Mouse (Mus musculus) central nervous system, embryonic 14 days (tissue): ENCODE results near the gene 4933421I07Rik. TPM values are rescaled to one million over a fixed set of nuclear protein-coding genes. Genes with fewer than 3 reads are reported as not detected.

Source experiments
- polyA plus RNA-seq: library from polyadenylated mRNA; depleted of rRNA; stranded (reverse); fragments of >200 nt; gene quantifications from 2 replicates; pipeline ENCODE4 v1.2.3, GENCODE M21; 2012; rRNA removed

The 4933421I07Rik gene
- polyA plus RNA-seq: not detected in 2 replicates

DNA sequence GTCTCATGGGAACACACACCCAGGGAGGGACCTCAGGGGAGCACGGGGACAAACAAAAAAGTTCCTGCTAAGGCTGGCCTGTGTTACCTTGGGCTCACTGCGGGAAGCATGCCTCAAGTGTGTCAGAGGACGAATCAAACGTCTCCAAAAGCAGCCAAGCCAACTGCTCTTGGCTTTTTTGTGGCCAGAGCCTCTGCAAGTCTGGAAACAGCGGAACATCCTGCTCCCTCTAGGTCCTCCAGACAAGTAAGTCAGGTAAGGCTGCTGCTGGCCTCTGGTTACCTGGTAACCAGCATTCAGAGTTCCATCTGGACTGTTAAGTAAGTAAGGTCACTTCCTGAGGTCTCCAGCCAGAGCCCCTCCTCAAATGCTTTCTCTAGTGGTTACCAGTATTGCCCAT is at the start of gene 4933421I07Rik:
Gene 4933421I07Rik, minus strand, starts transcription at position 271 of the 400 bp plus-strand sequence.

Other genes with a start within 250 kb of the 4933421I07Rik start
- not detected in 2 replicates for gene Vmn2r61, start 188.1 kb downstream of the 4933421I07Rik start, polyA plus RNA-seq
- 15.7 and 16.4 TPM in 2 replicates for gene Zfp141, start 57.6 kb upstream of the 4933421I07Rik start, polyA plus RNA-seq
- not detected in 2 replicates for gene Gm21028, start 130.5 kb upstream of the 4933421I07Rik start, polyA plus RNA-seq
- gene Zfp977, start 144.4 kb upstream of the 4933421I07Rik start, polyA plus RNA-seq: 0.69 and 0.94 TPM in 2 replicates
- 1.8 and 2.0 TPM in 2 replicates for gene Zfp976, start 194.5 kb upstream of the 4933421I07Rik start, polyA plus RNA-seq
- gene Zfp975, start 244.6 kb upstream of the 4933421I07Rik start, polyA plus RNA-seq: 3.3 and 3.5 TPM in 2 replicates